Mouse (Mus musculus) 3134 (cell line): ENCODE measurements around the gene Gins3.
"Not testable (repeated sequence)": the region's sequence is repeated elsewhere in the genome, so short reads cannot be mapped to it uniquely, and the experiment has no call there.

Experiments
- DNase-seq: peaks from one replicate; pipeline ENCODE4 v3.0.0-alpha.2; 2011; ENCODE audit warnings: low spot score; ENCODE audit not compliant: insufficient read length; ENCODE audit errors: extremely low read depth

Gins3 gene

GRCm38 (mm10) chr8:95633262-95634062, at the start of gene Gins3:
Gene Gins3, plus strand, starts transcription at chr8:95633453.
- peak; percentile 94 for DNase-seq

- no peak for DNase-seq
These were observed 45.9 kb upstream of the Gins3 start for GRCm38 (mm10) chr8:95587339-95587738.

GRCm38 (mm10) chr8:95589282-95589681, 44.0 kb upstream of the Gins3 start:
- no peak for DNase-seq

- no peak for DNase-seq
These were observed 42.7 kb upstream of the Gins3 start for GRCm38 (mm10) chr8:95590539-95590938.

GRCm38 (mm10) chr8:95592131-95592780, 41.0 kb upstream of the Gins3 start:
- DNase-seq: no peak

- DNase-seq: no peak
These were observed 39.5 kb upstream of the Gins3 start for GRCm38 (mm10) chr8:95593439-95594393.

GRCm38 (mm10) chr8:95595131-95595530, 38.1 kb upstream of the Gins3 start:
- no peak for DNase-seq

- no peak for DNase-seq
These were observed 36.4 kb upstream of the Gins3 start for GRCm38 (mm10) chr8:95596841-95597241.

- no peak for DNase-seq
These were observed 33.4 kb upstream of the Gins3 start for GRCm38 (mm10) chr8:95599861-95600260.

GRCm38 (mm10) chr8:95601306-95601705, 31.9 kb upstream of the Gins3 start:
- DNase-seq: no peak

GRCm38 (mm10) chr8:95602168-95602567, 31.1 kb upstream of the Gins3 start:
- DNase-seq: no peak

GRCm38 (mm10) chr8:95606509-95606908, 26.7 kb upstream of the Gins3 start:
- not testable (repeated sequence) for DNase-seq

- no peak for DNase-seq
These were observed 26.0 kb upstream of the Gins3 start for GRCm38 (mm10) chr8:95607210-95607609.

- DNase-seq: no peak
These were observed 23.8 kb upstream of the Gins3 start for GRCm38 (mm10) chr8:95609406-95609805.

GRCm38 (mm10) chr8:95610749-95611148, 22.5 kb upstream of the Gins3 start:
- no peak for DNase-seq

GRCm38 (mm10) chr8:95611769-95612168, 21.5 kb upstream of the Gins3 start:
- DNase-seq: no peak

- DNase-seq: no peak
These were observed 16.9 kb upstream of the Gins3 start for GRCm38 (mm10) chr8:95616383-95616782.

- no peak for DNase-seq
These were observed 13.2 kb upstream of the Gins3 start for GRCm38 (mm10) chr8:95620046-95620445.

GRCm38 (mm10) chr8:95624833-95625232, 8.4 kb upstream of the Gins3 start:
- no peak for DNase-seq

GRCm38 (mm10) chr8:95632840-95633239, 413 bp upstream of the Gins3 start:
- no peak for DNase-seq

GRCm38 (mm10) chr8:95634063-95634340, 749 bp downstream of the Gins3 start:
- DNase-seq: no peak
